8 mouse cellular contexts compared by ENCODE assay signal in genomic region chr17:12317607-12317953, GRCm38 (mm10). TPM values are rescaled to one million over a fixed set of nuclear protein-coding genes. Genes with fewer than 3 reads are reported as not detected.
DNase-seq lines count a peak whose midpoint lies in the region; ATAC-seq and TF ChIP-seq lines count a peak whose summit lies in the region.

No protein-coding gene starts in this region.

- no peak for ATAC-seq in megakaryocyte, adult 5-6 weeks (ENCODE audit: poor library complexity, severe bottlenecking)
- ATAC-seq in liver, embryonic 11.5 days (replicated peaks; ENCODE audit: low FRiP score): no peak
- ATAC-seq in stomach, postnatal 0 days (ENCODE audit: low FRiP score, low TSS enrichment): no peak

- no peak for TF ChIP-seq EP300 in stomach, postnatal 0 days (optimal IDR thresholded peaks at IDR 0.05)

- no peak for TF ChIP-seq CTCF in cerebellum, adult 2 months (IDR thresholded peaks at IDR 0.05; ENCODE audit: borderline replicate concordance, insufficient read depth, low read depth, low read length)
- no peak for TF ChIP-seq CTCF in stomach, postnatal 0 days (IDR thresholded peaks at IDR 0.05; ENCODE audit: low read depth)

- H3K36me3 ChIP-seq in megakaryocyte, embryonic 14.5 days (replicated peaks; ENCODE audit: low read length): peaks cover 3% of the 10 kb centered on the region
- H3K36me3 ChIP-seq in liver, embryonic 11.5 days (ENCODE audit: control insufficient read depth, insufficient read depth, low read length): no peaks in the 10 kb centered on the region
- no peaks in the 10 kb centered on the region for H3K36me3 ChIP-seq in stomach, postnatal 0 days (ENCODE audit: control insufficient read depth, insufficient read depth, low read length)

- no peaks in the 10 kb centered on the region for H3K27me3 ChIP-seq in cerebellum, adult 2 months (ENCODE audit: control insufficient read depth, insufficient read depth, low read length)
- H3K27me3 ChIP-seq in megakaryocyte, embryonic 14.5 days (replicated peaks): no peaks in the 10 kb centered on the region
- H3K27me3 ChIP-seq in liver, embryonic 11.5 days (replicated peaks; ENCODE audit: control insufficient read depth, insufficient read depth, low read length): no peaks in the 10 kb centered on the region
- no peaks in the 10 kb centered on the region for H3K27me3 ChIP-seq in stomach, postnatal 0 days (ENCODE audit: control insufficient read depth, insufficient read depth, low read length)

- no peak for TF ChIP-seq POLR2A in cerebellum, adult 2 months (IDR thresholded peaks at IDR 0.05; ENCODE audit: borderline replicate concordance, insufficient read depth, low read length)

- peak overlapping the region; percentile 89 for H3K9ac ChIP-seq in liver, embryonic 11.5 days (ENCODE audit: low read depth, low read length)
- H3K9ac ChIP-seq in stomach, postnatal 0 days (ENCODE audit: low read length): peak overlapping the region; percentile 92

- no peak for DNase-seq in cerebellum, adult 2 months
- DNase-seq in cerebellum, postnatal 36 days: no peak
- DNase-seq in liver, embryonic 11.5 days (ENCODE audit: low spot score): no peak
- no peak for DNase-seq in stomach, postnatal 0 days (ENCODE audit: low spot score)
- DNase-seq in natural killer cell, adult 2 months (ENCODE audit: low spot score in 2 of 2): no peak
- no peak for DNase-seq in left cerebral cortex, postnatal 25 days (ENCODE audit: low spot score in 2 of 2)

- H3K9me3 ChIP-seq in megakaryocyte, embryonic 14.5 days: no peaks in the 10 kb centered on the region
- H3K9me3 ChIP-seq in liver, embryonic 11.5 days (ENCODE audit: control insufficient read depth, low read length): no peaks in the 10 kb centered on the region
- H3K9me3 ChIP-seq in stomach, postnatal 0 days (ENCODE audit: control insufficient read depth, low read length): no peaks in the 10 kb centered on the region

- peaks cover 21% of the 10 kb centered on the region for H3K4me1 ChIP-seq in cerebellum, adult 2 months (ENCODE audit: control insufficient read depth, insufficient read depth, low read length)
- peaks cover 55% of the 10 kb centered on the region for H3K4me1 ChIP-seq in megakaryocyte, embryonic 14.5 days
- peaks cover 17% of the 10 kb centered on the region for H3K4me1 ChIP-seq in liver, embryonic 11.5 days (replicated peaks; ENCODE audit: control insufficient read depth, insufficient read depth, low read length)
- no peaks in the 10 kb centered on the region for H3K4me1 ChIP-seq in stomach, postnatal 0 days (replicated peaks; ENCODE audit: control insufficient read depth, insufficient read depth)

- no peak overlapping the region for H3K27ac ChIP-seq in cerebellum, adult 2 months (ENCODE audit: insufficient read depth, low read length)
- H3K27ac ChIP-seq in liver, embryonic 11.5 days (ENCODE audit: low read depth, low read length): peak overlapping the region; percentile 86; the same call in 1 of the 2 replicates
- peak overlapping the region; percentile 93 for H3K27ac ChIP-seq in stomach, postnatal 0 days (replicated peaks)

- WGBS in cerebellum, adult 2 months: 4% methylated on average over 7 of the region's 7 CpGs
- WGBS in liver, embryonic 11.5 days: 13% methylated on average over 7 of the region's 7 CpGs
- WGBS in stomach, postnatal 0 days: 9% methylated on average over 7 of the region's 7 CpGs

- intact Hi-C loops in left cerebral cortex, postnatal 25 days (cut with DNase I): loop anchor here (5.0 kb wide), 2 partner anchors 55 to 280 kb away; no protein-coding TSS in a partner anchor

- H3K4me2 ChIP-seq in liver, embryonic 11.5 days: peak overlapping the region; percentile 84
- H3K4me2 ChIP-seq in stomach, postnatal 0 days (replicated peaks; ENCODE audit: low read depth): peak overlapping the region; percentile 78

- H3K4me3 ChIP-seq in cerebellum, adult 2 months (replicated peaks; ENCODE audit: insufficient read depth, low read depth, low read length): peak overlapping the region; percentile 94
- peak overlapping the region; percentile 99 for H3K4me3 ChIP-seq in megakaryocyte, embryonic 14.5 days (replicated peaks)
- peak overlapping the region; percentile 99 for H3K4me3 ChIP-seq in liver, embryonic 11.5 days (ENCODE audit: low read depth, low read length)
- H3K4me3 ChIP-seq in stomach, postnatal 0 days (ENCODE audit: low read depth, low read length): peak overlapping the region; percentile 100

RNA-seq across cellular contexts. Expression of gene Map3k4, which starts 1.0 kb away (rescaled TPM):
- polyA plus RNA-seq in cerebellum, adult 2 months (2012; rRNA removed): 32.2 and 33.4 TPM in 2 replicates
- 4.9 and 34.0 TPM in 2 replicates for polyA plus RNA-seq in megakaryocyte, embryonic 14.5 days (2012; ENCODE audit: insufficient read depth, low replicate concordance)
- 10.4 and 11.3 TPM in 2 replicates for total RNA-seq in megakaryocyte, adult 5-6 weeks (2015)
- 19.9 and 22.0 TPM in 2 replicates for total RNA-seq in megakaryocyte, adult 5-6 weeks (2017)
- polyA plus RNA-seq in liver, embryonic 11.5 days (2014; fragmentation: Nextera tagmentation; extraction: Ambion mirVana): 28.4 and 29.3 TPM in 2 replicates
- 25.8 and 35.6 TPM in 2 replicates for polyA plus RNA-seq in stomach, postnatal 0 days (2015; fragmentation: Nextera tagmentation; extraction: Ambion mirVana)
- 10 to 100 TPM; 39.4 to 44.4 TPM for total RNA-seq in left cerebral cortex, postnatal 25 days (2021)
